Mouse (Mus musculus): Measurements from ENCODE around the gene Sem1. TPM values are rescaled to one million over a fixed set of nuclear protein-coding genes. Genes with fewer than 3 reads are reported as not detected.
"Not testable (repeated sequence)": the region's sequence is repeated elsewhere in the genome, so short reads cannot be mapped to it uniquely, and the experiment has no call there.

Sem1 gene
- polyA plus RNA-seq, 1 experiment from 2014 or later, result 196 TPM

- ATAC-seq, result no peak
- H3K4me1 ChIP-seq (replicated peaks), result peaks cover 1% of the 10 kb centered on the region
- peaks cover 17% of the 10 kb centered on the region for H3K36me3 ChIP-seq
- H3K9ac ChIP-seq (replicated peaks), result no peak overlapping the region
- H3K27ac ChIP-seq, result no peak overlapping the region
- H3K27me3 ChIP-seq, result no peaks in the 10 kb centered on the region
- no peak overlapping the region for H3K4me3 ChIP-seq (replicated peaks)
- no peak overlapping the region for H3K4me2 ChIP-seq (replicated peaks)
- 98% methylated on average over 1 of the region's 1 CpGs for WGBS
- no peaks in the 10 kb centered on the region for H3K9me3 ChIP-seq
These were observed 20.8 kb downstream of the Sem1 start for GRCm38 (mm10) chr6:6557647-6558046.

GRCm38 (mm10) chr6:6552006-6552405 lies 26.5 kb downstream of the Sem1 start:
- Histone ChIP-seq H3K4me3 (replicated peaks) (no peak overlapping the region), H3K9me3 (no peaks in the 10 kb centered on the region), H3K4me1 (replicated peaks) (no peaks in the 10 kb centered on the region), H3K27me3 (no peaks in the 10 kb centered on the region), H3K36me3 (peaks cover 17% of the 10 kb centered on the region), H3K27ac (no peak overlapping the region), H3K9ac (replicated peaks) (no peak overlapping the region), H3K4me2 (replicated peaks) (no peak overlapping the region)
- WGBS, result 97% methylated on average over 6 of the region's 6 CpGs
- no peak for ATAC-seq

GRCm38 (mm10) chr6:6547997-6548396 lies 30.5 kb downstream of the Sem1 start:
- no peak overlapping the region for H3K4me3 ChIP-seq (replicated peaks)
- no peak for ATAC-seq
- no peaks in the 10 kb centered on the region for H3K9me3 ChIP-seq
- no peak overlapping the region for H3K27ac ChIP-seq
- H3K9ac ChIP-seq (replicated peaks), result no peak overlapping the region
- H3K4me2 ChIP-seq (replicated peaks), result no peak overlapping the region
- no peaks in the 10 kb centered on the region for H3K27me3 ChIP-seq
- WGBS, result 80% methylated on average over 5 of the region's 5 CpGs
- H3K4me1 ChIP-seq (replicated peaks), result no peaks in the 10 kb centered on the region
- H3K36me3 ChIP-seq, result no peaks in the 10 kb centered on the region

GRCm38 (mm10) chr6:6544255-6544645 lies 34.2 kb downstream of the Sem1 start:
- no peak for ATAC-seq
- H3K4me2 ChIP-seq (replicated peaks), result no peak overlapping the region
- no peaks in the 10 kb centered on the region for H3K36me3 ChIP-seq
- H3K4me1 ChIP-seq (replicated peaks), result no peaks in the 10 kb centered on the region
- no peak overlapping the region for H3K27ac ChIP-seq
- H3K4me3 ChIP-seq (replicated peaks), result no peak overlapping the region
- H3K9ac ChIP-seq (replicated peaks), result no peak overlapping the region
- H3K27me3 ChIP-seq, result no peaks in the 10 kb centered on the region
- WGBS, result 87% methylated on average over 4 of the region's 4 CpGs
- H3K9me3 ChIP-seq, result no peaks in the 10 kb centered on the region

GRCm38 (mm10) chr6:6543606-6544254 lies 34.7 kb downstream of the Sem1 start:
- Histone ChIP-seq H3K27me3 (no peaks in the 10 kb centered on the region), H3K4me3 (replicated peaks) (no peak overlapping the region), H3K27ac (no peak overlapping the region), H3K9me3 (no peaks in the 10 kb centered on the region), H3K4me1 (replicated peaks) (no peaks in the 10 kb centered on the region), H3K4me2 (replicated peaks) (no peak overlapping the region), H3K9ac (replicated peaks) (no peak overlapping the region), H3K36me3 (no peaks in the 10 kb centered on the region)
- 93% methylated on average over 9 of the region's 9 CpGs for WGBS
- no peak for ATAC-seq

- Histone ChIP-seq H3K4me2 (replicated peaks) (no peak overlapping the region), H3K27me3 (no peaks in the 10 kb centered on the region), H3K9ac (replicated peaks) (no peak overlapping the region), H3K4me3 (replicated peaks) (no peak overlapping the region), H3K27ac (no peak overlapping the region), H3K36me3 (no peaks in the 10 kb centered on the region), H3K9me3 (no peaks in the 10 kb centered on the region), H3K4me1 (replicated peaks) (peaks cover under 1% of the 10 kb centered on the region; the same call in 1 of the 2 replicates)
- ATAC-seq, result no peak
These were observed 36.3 kb downstream of the Sem1 start for GRCm38 (mm10) chr6:6542133-6542532.

GRCm38 (mm10) chr6:6536781-6537466 lies 41.5 kb downstream of the Sem1 start:
- H3K4me1 ChIP-seq (replicated peaks), result peaks cover 5% of the 10 kb centered on the region
- no peaks in the 10 kb centered on the region for H3K9me3 ChIP-seq
- peaks cover 5% of the 10 kb centered on the region; the same call in 1 of the 2 replicates for H3K27me3 ChIP-seq
- H3K36me3 ChIP-seq, result no peaks in the 10 kb centered on the region
- no peak overlapping the region for H3K4me2 ChIP-seq (replicated peaks)
- no peak overlapping the region for H3K4me3 ChIP-seq (replicated peaks)
- H3K9ac ChIP-seq (replicated peaks), result no peak overlapping the region
- ATAC-seq, result peak; percentile 77
- H3K27ac ChIP-seq, result no peak overlapping the region
- WGBS, result 28% methylated on average over 5 of the region's 5 CpGs

- not testable (repeated sequence) for H3K4me3 ChIP-seq (replicated peaks); ATAC-seq; H3K36me3 ChIP-seq; H3K27ac ChIP-seq; H3K4me2 ChIP-seq (replicated peaks); H3K27me3 ChIP-seq; H3K4me1 ChIP-seq (replicated peaks); H3K9me3 ChIP-seq; H3K9ac ChIP-seq (replicated peaks)
- WGBS, result 53% methylated on average over 5 of the region's 5 CpGs
These were observed 42.1 kb downstream of the Sem1 start for GRCm38 (mm10) chr6:6536359-6536758.
